Mouse (Mus musculus) c-Kit-negative CD71-positive TER-119-positive erythroid progenitor cells, embryonic 14.5 days (primary cell): ENCODE measurements around the gene Casc1.

Experiments used
- DNase-seq: peaks from one replicate; pipeline ENCODE4 v3.0.0-alpha.2; 2013; ENCODE audit warnings: low read depth, low spot score

Gene Casc1

GRCm38 (mm10) chr6:145204440-145204839, 6.4 kb downstream of the Casc1 start:
- no peak for DNase-seq

- no peak for DNase-seq
Measured at GRCm38 (mm10) chr6:145202432-145203125, 8.2 kb downstream of the Casc1 start.

- no peak for DNase-seq
Measured at GRCm38 (mm10) chr6:145197949-145198686, 12.7 kb downstream of the Casc1 start.

GRCm38 (mm10) chr6:145193446-145193845, 17.4 kb downstream of the Casc1 start:
- DNase-seq: no peak

- DNase-seq: no peak
Measured at GRCm38 (mm10) chr6:145193038-145193437, 17.8 kb downstream of the Casc1 start.

- no peak for DNase-seq
Measured at GRCm38 (mm10) chr6:145187093-145188088, 23.4 kb downstream of the Casc1 start.

GRCm38 (mm10) chr6:145186096-145186495, 24.7 kb downstream of the Casc1 start:
- no peak for DNase-seq

GRCm38 (mm10) chr6:145182044-145182443, 28.8 kb downstream of the Casc1 start:
- no peak for DNase-seq

- DNase-seq: no peak
Measured at GRCm38 (mm10) chr6:145179665-145180064, 31.1 kb downstream of the Casc1 start.

GRCm38 (mm10) chr6:145176474-145176873, 34.3 kb downstream of the Casc1 start:
- no peak for DNase-seq

GRCm38 (mm10) chr6:145175571-145175981, 35.2 kb downstream of the Casc1 start:
- no peak for DNase-seq

- no peak for DNase-seq
Measured at GRCm38 (mm10) chr6:145173781-145174191, 37.0 kb downstream of the Casc1 start.

GRCm38 (mm10) chr6:145171892-145172606, 38.8 kb downstream of the Casc1 start:
- no peak for DNase-seq

GRCm38 (mm10) chr6:145160581-145160980, 50.2 kb downstream of the Casc1 start:
- no peak for DNase-seq

GRCm38 (mm10) chr6:145158619-145159018, 52.2 kb downstream of the Casc1 start:
- DNase-seq: no peak

GRCm38 (mm10) chr6:145149054-145149453, 61.8 kb downstream of the Casc1 start:
- DNase-seq: no peak

- no peak for DNase-seq
Measured at GRCm38 (mm10) chr6:145147716-145148115, 63.1 kb downstream of the Casc1 start.

- no peak for DNase-seq
Measured at GRCm38 (mm10) chr6:145145173-145145572, 65.6 kb downstream of the Casc1 start.

GRCm38 (mm10) chr6:145141827-145142226, 69.0 kb downstream of the Casc1 start:
- DNase-seq: no peak

- no peak for DNase-seq
Measured at GRCm38 (mm10) chr6:145140706-145141105, 70.1 kb downstream of the Casc1 start.

- no peak for DNase-seq
Measured at GRCm38 (mm10) chr6:145139776-145140475, 70.9 kb downstream of the Casc1 start.
